Mouse (Mus musculus): Measurements from ENCODE around the gene Klhl26. TPM values are rescaled to one million over a fixed set of nuclear protein-coding genes. Genes with fewer than 3 reads are reported as not detected.
A peak's percentile ranks its signal among the peaks of the same experiment; 100 is the strongest.

Klhl26 gene
- polyA plus RNA-seq, 1 experiment: 62.4 TPM

- H3K4me1 ChIP-seq (ENCODE audit: control insufficient read depth, insufficient read depth, low read length): peaks cover 9% of the 10 kb centered on the region; the same call in 1 of the 2 replicates
- no peak overlapping the region for H3K4me3 ChIP-seq (replicated peaks; ENCODE audit: insufficient read depth, low read depth, low read length)
- no peak for TF ChIP-seq POLR2A (IDR thresholded peaks at IDR 0.05; ENCODE audit: borderline replicate concordance, insufficient read depth, low read length)
- no peak for TF ChIP-seq CTCF (IDR thresholded peaks at IDR 0.05; ENCODE audit: borderline replicate concordance, insufficient read depth, low read depth, low read length)
- no peak overlapping the region for H3K27ac ChIP-seq (ENCODE audit: insufficient read depth, low read length)
- WGBS: 52% methylated on average over 12 of the region's 12 CpGs
- DNase-seq: no peak
- peaks cover 1% of the 10 kb centered on the region; the same call in 1 of the 2 replicates for H3K27me3 ChIP-seq (ENCODE audit: control insufficient read depth, insufficient read depth, low read length)
Observed at GRCm38 (mm10) chr8:70495771-70496062, 18.9 kb upstream of the Klhl26 start.

GRCm38 (mm10) chr8:70495001-70495770, 18.4 kb upstream of the Klhl26 start:
- peaks cover 1% of the 10 kb centered on the region; the same call in 1 of the 2 replicates for H3K27me3 ChIP-seq (ENCODE audit: control insufficient read depth, insufficient read depth, low read length)
- H3K27ac ChIP-seq (ENCODE audit: insufficient read depth, low read length): no peak overlapping the region
- H3K4me3 ChIP-seq (replicated peaks; ENCODE audit: insufficient read depth, low read depth, low read length): no peak overlapping the region
- 38% methylated on average over 19 of the region's 21 CpGs for WGBS
- peaks cover 9% of the 10 kb centered on the region; the same call in 1 of the 2 replicates for H3K4me1 ChIP-seq (ENCODE audit: control insufficient read depth, insufficient read depth, low read length)
- TF ChIP-seq POLR2A (IDR thresholded peaks at IDR 0.05; ENCODE audit: borderline replicate concordance, insufficient read depth, low read length) (no peak), CTCF (IDR thresholded peaks at IDR 0.05; ENCODE audit: borderline replicate concordance, insufficient read depth, low read depth, low read length) (no peak)
- no peak for DNase-seq

GRCm38 (mm10) chr8:70494416-70494945, 17.7 kb upstream of the Klhl26 start:
- Histone ChIP-seq H3K27me3 (ENCODE audit: control insufficient read depth, insufficient read depth, low read length) (peaks cover 1% of the 10 kb centered on the region; the same call in 1 of the 2 replicates), H3K4me1 (ENCODE audit: control insufficient read depth, insufficient read depth, low read length) (peaks cover 9% of the 10 kb centered on the region; the same call in 1 of the 2 replicates), H3K4me3 (replicated peaks; ENCODE audit: insufficient read depth, low read depth, low read length) (no peak overlapping the region), H3K27ac (ENCODE audit: insufficient read depth, low read length) (no peak overlapping the region)
- 20% methylated on average over 28 of the region's 28 CpGs for WGBS
- TF ChIP-seq CTCF (IDR thresholded peaks at IDR 0.05; ENCODE audit: borderline replicate concordance, insufficient read depth, low read depth, low read length) (no peak), POLR2A (IDR thresholded peaks at IDR 0.05; ENCODE audit: borderline replicate concordance, insufficient read depth, low read length) (no peak)
- no peak for DNase-seq

GRCm38 (mm10) chr8:70493692-70494415, 17.1 kb upstream of the Klhl26 start:
- no peak for TF ChIP-seq POLR2A (IDR thresholded peaks at IDR 0.05; ENCODE audit: borderline replicate concordance, insufficient read depth, low read length)
- no peak for TF ChIP-seq CTCF (IDR thresholded peaks at IDR 0.05; ENCODE audit: borderline replicate concordance, insufficient read depth, low read depth, low read length)
- no peak for DNase-seq
- no peak overlapping the region for H3K27ac ChIP-seq (ENCODE audit: insufficient read depth, low read length)
- H3K27me3 ChIP-seq (ENCODE audit: control insufficient read depth, insufficient read depth, low read length): peaks cover 1% of the 10 kb centered on the region; the same call in 1 of the 2 replicates
- H3K4me1 ChIP-seq (ENCODE audit: control insufficient read depth, insufficient read depth, low read length): peaks cover 13% of the 10 kb centered on the region
- H3K4me3 ChIP-seq (replicated peaks; ENCODE audit: insufficient read depth, low read depth, low read length): no peak overlapping the region
- 2% methylated on average over 47 of the region's 47 CpGs for WGBS

GRCm38 (mm10) chr8:70492664-70493640, 16.2 kb upstream of the Klhl26 start, which contains the start of gene Crlf1:
TSS of gene Crlf1 (plus strand) at chr8:70493158.
- Histone ChIP-seq H3K27me3 (ENCODE audit: control insufficient read depth, insufficient read depth, low read length) (peaks cover 1% of the 10 kb centered on the region; the same call in 1 of the 2 replicates), H3K4me1 (ENCODE audit: control insufficient read depth, insufficient read depth, low read length) (peaks cover 16% of the 10 kb centered on the region), H3K4me3 (replicated peaks; ENCODE audit: insufficient read depth, low read depth, low read length) (peak within 1 kb of the TSS; percentile 2), H3K27ac (ENCODE audit: insufficient read depth, low read length) (no peak within 1 kb of the TSS)
- WGBS: 2% methylated on average over 86 of the region's 93 CpGs
- DNase-seq: peak in 1 of 2 experiments; percentile 26
- TF ChIP-seq POLR2A (IDR thresholded peaks at IDR 0.05; ENCODE audit: borderline replicate concordance, insufficient read depth, low read length): no peak
- TF ChIP-seq CTCF (IDR thresholded peaks at IDR 0.05; ENCODE audit: borderline replicate concordance, insufficient read depth, low read depth, low read length): no peak

- WGBS: 41% methylated on average over 20 of the region's 20 CpGs
- TF ChIP-seq POLR2A (IDR thresholded peaks at IDR 0.05; ENCODE audit: borderline replicate concordance, insufficient read depth, low read length): no peak
- no peak for TF ChIP-seq CTCF (IDR thresholded peaks at IDR 0.05; ENCODE audit: borderline replicate concordance, insufficient read depth, low read depth, low read length)
- H3K27me3 ChIP-seq (ENCODE audit: control insufficient read depth, insufficient read depth, low read length): peaks cover 1% of the 10 kb centered on the region; the same call in 1 of the 2 replicates
- peaks cover 16% of the 10 kb centered on the region for H3K4me1 ChIP-seq (ENCODE audit: control insufficient read depth, insufficient read depth, low read length)
- H3K27ac ChIP-seq (ENCODE audit: insufficient read depth, low read length): no peak overlapping the region
- DNase-seq: no peak
- no peak overlapping the region for H3K4me3 ChIP-seq (replicated peaks; ENCODE audit: insufficient read depth, low read depth, low read length)
Observed at GRCm38 (mm10) chr8:70490880-70491495, 14.2 kb upstream of the Klhl26 start.

All from cerebellum, adult 2 months (tissue).